Mouse (Mus musculus): ENCODE data around the gene Olfr71.
A peak's percentile ranks its signal among the peaks of the same experiment; 100 is the strongest.

Gene Olfr71

GRCm38 (mm10) chr4:43656339-43657109 is 53.5 kb downstream of the Olfr71 start, which contains the start of gene Hint2:
TSS of gene Hint2 (minus strand) at chr4:43656466.
- DNase-seq (ENCODE audit: low spot score in 2 of 2): peak; percentile 97 to 98

GRCm38 (mm10) chr4:43655656-43656338 is 54.3 kb downstream of the Olfr71 start:
- DNase-seq (ENCODE audit: low spot score in 2 of 2): no peak
